Mouse (Mus musculus) ES-Bruce4 (cell line): Measurements from ENCODE around the gene Phyh. TPM values are rescaled to one million over a fixed set of nuclear protein-coding genes. Genes with fewer than 3 reads are reported as not detected.

Experiments used
- H3K27ac ChIP-seq: 2 replicates; pipeline ENCODE4 v1.5.1; 2012; ENCODE audit warnings: low read length, inconsistent platforms; ENCODE audit not compliant: insufficient read depth
- H3K27me3 ChIP-seq: 2 replicates; pipeline ENCODE4 v1.6.1; 2012; ENCODE audit warnings: mild to moderate bottlenecking, low read length, inconsistent platforms; ENCODE audit not compliant: control insufficient read depth, poor library complexity, insufficient read depth, severe bottlenecking
- H3K36me3 ChIP-seq: 2 replicates; pipeline ENCODE4 v1.6.1; 2012; ENCODE audit warnings: inconsistent platforms, mild to moderate bottlenecking, low read length, moderate library complexity; ENCODE audit not compliant: control insufficient read depth, poor library complexity, insufficient read depth, severe bottlenecking
- H3K4me1 ChIP-seq: one replicate; pipeline ENCODE4 v1.8.1; 2011; ENCODE audit warnings: low read length; ENCODE audit not compliant: control insufficient read depth, insufficient read depth
- H3K4me3 ChIP-seq: 2 replicates; pipeline ENCODE4 v1.5.1; 2011; ENCODE audit warnings: low read depth, mild to moderate bottlenecking, low read length
- H3K9ac ChIP-seq: 2 replicates; pipeline ENCODE4 v1.6.1; 2012; ENCODE audit warnings: low read depth, mild to moderate bottlenecking, inconsistent platforms; ENCODE audit not compliant: poor library complexity, severe bottlenecking
- H3K9me3 ChIP-seq: replicated peaks from 2 replicates; pipeline ENCODE4 v1.6.1; 2012; ENCODE audit warnings: mild to moderate bottlenecking, low read length, inconsistent platforms; ENCODE audit not compliant: control insufficient read depth, poor library complexity, insufficient read depth, severe bottlenecking
- CTCF ChIP-seq: IDR thresholded peaks from one replicate; pipeline ENCODE4 v1.8.1; 2011; ENCODE audit warnings: low read depth, low read length
- EP300 ChIP-seq: IDR thresholded peaks from 2 replicates; pipeline ENCODE4 v1.6.1; 2011; ENCODE audit warnings: low read depth, low read length; ENCODE audit not compliant: insufficient read depth
- POLR2A ChIP-seq: IDR thresholded peaks from one replicate; pipeline ENCODE4 v1.8.1; 2011; ENCODE audit warnings: low read length; ENCODE audit not compliant: insufficient read depth
- polyA plus RNA-seq: library from polyadenylated mRNA; stranded (reverse); fragments of >200 nt; gene quantifications from 2 replicates; pipeline ENCODE4 v1.2.4, GENCODE M21; 2011; ENCODE audit warnings: low read depth; ENCODE audit not compliant: missing spikeins, insufficient read depth, insufficient read length

Gene Phyh
- polyA plus RNA-seq, 1 experiment: 54.2 TPM

- Histone ChIP-seq H3K9me3 (no peaks in the 10 kb centered on the region; the same call in 1 of the 2 replicates), H3K4me3 (no peak within 1 kb of the TSS), H3K27me3 (no peaks in the 10 kb centered on the region), H3K36me3 (no peaks in the 10 kb centered on the region), H3K27ac (no peak within 1 kb of the TSS), H3K9ac (no peak within 1 kb of the TSS), H3K4me1 (no peaks in the 10 kb centered on the region)
- TF ChIP-seq EP300: no peak
- no peak for TF ChIP-seq CTCF
- TF ChIP-seq POLR2A: no peak
Observed at GRCm38 (mm10) chr2:4975807-4976206, 57.0 kb downstream of the Phyh start, which contains the start of gene Ucma. Gene Ucma, plus strand, starts transcription at chr2:4976122.

- H3K27ac ChIP-seq: no peak overlapping the region
- no peaks in the 10 kb centered on the region for H3K4me1 ChIP-seq
- H3K36me3 ChIP-seq: no peaks in the 10 kb centered on the region
- H3K9me3 ChIP-seq: no peaks in the 10 kb centered on the region; the same call in 1 of the 2 replicates
- H3K9ac ChIP-seq: no peak overlapping the region
- no peak overlapping the region for H3K4me3 ChIP-seq
- TF ChIP-seq EP300: no peak
- TF ChIP-seq POLR2A: no peak
- no peak for TF ChIP-seq CTCF
- H3K27me3 ChIP-seq: no peaks in the 10 kb centered on the region
Observed at GRCm38 (mm10) chr2:4978091-4978490, 59.3 kb downstream of the Phyh start.

DNA sequence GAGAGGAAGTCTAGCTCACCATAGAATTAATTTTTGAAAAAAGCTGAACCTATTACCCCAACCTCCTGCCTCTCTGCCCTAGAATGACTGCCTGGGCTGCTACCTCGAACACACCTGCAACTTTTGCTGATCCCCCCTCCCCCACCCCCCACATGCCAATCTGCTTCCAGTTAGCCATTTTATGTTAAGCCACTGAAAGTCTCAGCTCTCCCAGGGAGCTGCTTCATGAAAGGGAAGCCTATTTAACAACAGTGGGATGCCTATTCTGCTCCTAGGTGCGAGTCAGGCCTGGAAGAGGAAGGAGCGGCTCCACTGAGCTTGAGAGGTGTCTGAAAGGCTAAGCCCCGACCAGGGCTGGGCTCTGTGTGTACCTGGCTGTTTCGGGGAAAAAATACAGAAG, 65.2 kb downstream of the Phyh start:
- H3K4me3 ChIP-seq: no peak overlapping the region
- H3K9me3 ChIP-seq: no peaks in the 10 kb centered on the region
- H3K4me1 ChIP-seq: peaks cover 5% of the 10 kb centered on the region
- no peak overlapping the region for H3K27ac ChIP-seq
- H3K27me3 ChIP-seq: no peaks in the 10 kb centered on the region
- H3K36me3 ChIP-seq: no peaks in the 10 kb centered on the region
- H3K9ac ChIP-seq: no peak overlapping the region
- TF ChIP-seq CTCF (no peak), EP300 (no peak), POLR2A (no peak)

DNA sequence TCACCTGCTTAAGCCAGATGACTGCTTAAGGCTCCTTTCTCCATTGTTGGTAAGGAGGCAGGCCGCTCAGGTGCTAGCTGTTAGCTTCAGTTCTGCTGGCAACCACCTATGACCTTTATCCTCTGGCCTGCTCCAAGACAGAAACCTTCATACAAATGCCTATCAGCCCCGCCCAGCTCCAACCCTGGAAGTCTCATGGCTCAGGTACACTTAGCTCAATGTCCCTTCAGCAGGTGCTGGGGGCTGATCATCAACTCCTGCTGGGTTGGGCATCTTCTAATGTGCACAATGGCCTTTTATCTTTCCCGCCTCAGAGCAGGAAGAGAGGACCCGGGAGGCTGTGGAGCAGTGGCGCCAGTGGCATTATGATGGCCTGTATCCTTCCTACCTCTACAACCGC, 66.2 kb downstream of the Phyh start:
- no peaks in the 10 kb centered on the region for H3K9me3 ChIP-seq
- H3K4me3 ChIP-seq: no peak overlapping the region
- H3K36me3 ChIP-seq: peaks cover 2% of the 10 kb centered on the region
- H3K27me3 ChIP-seq: no peaks in the 10 kb centered on the region
- no peak for TF ChIP-seq CTCF
- 0 out of 2 replicates have a peak, but pooled peaks have one; percentile 5 for TF ChIP-seq EP300
- H3K4me1 ChIP-seq: peaks cover 5% of the 10 kb centered on the region
- H3K27ac ChIP-seq: no peak overlapping the region
- H3K9ac ChIP-seq: no peak overlapping the region

- no peaks in the 10 kb centered on the region for H3K9me3 ChIP-seq
- no peak overlapping the region for H3K27ac ChIP-seq
- no peak overlapping the region for H3K9ac ChIP-seq
- H3K4me3 ChIP-seq: no peak overlapping the region
- TF ChIP-seq POLR2A (no peak), EP300 (no peak), CTCF (no peak)
- peaks cover 5% of the 10 kb centered on the region for H3K4me1 ChIP-seq
- no peaks in the 10 kb centered on the region for H3K27me3 ChIP-seq
- H3K36me3 ChIP-seq: peaks cover 19% of the 10 kb centered on the region
Observed at GRCm38 (mm10) chr2:4986798-4987197, 68.0 kb downstream of the Phyh start.

GRCm38 (mm10) chr2:4987388-4988180, 68.8 kb downstream of the Phyh start:
- Histone ChIP-seq H3K4me3 (no peak overlapping the region), H3K27me3 (no peaks in the 10 kb centered on the region), H3K4me1 (peaks cover 5% of the 10 kb centered on the region), H3K27ac (no peak overlapping the region), H3K36me3 (peaks cover 25% of the 10 kb centered on the region), H3K9ac (no peak overlapping the region), H3K9me3 (no peaks in the 10 kb centered on the region)
- TF ChIP-seq CTCF (no peak), POLR2A (no peak), EP300 (no peak)

Other genes with a start within 250 kb of the Phyh start
- 3.7 and 5.2 TPM in 2 replicates for gene Bend7, start 201.2 kb upstream of the Phyh start, polyA plus RNA-seq
- 59.5 and 61.4 TPM in 2 replicates for gene Sephs1, start 37.5 kb upstream of the Phyh start, polyA plus RNA-seq
- gene Ucma, start 57.1 kb downstream of the Phyh start, polyA plus RNA-seq: 1.2 TPM in 1 of 2 replicates, not detected in the other
- 91.6 and 92.8 TPM in 2 replicates for gene Mcm10, start 93.8 kb downstream of the Phyh start, polyA plus RNA-seq
- gene Optn, start 145.0 kb downstream of the Phyh start, polyA plus RNA-seq: 12.4 and 13.3 TPM in 2 replicates
- gene Ccdc3, start 218.8 kb downstream of the Phyh start, polyA plus RNA-seq: 0.24 and 0.82 TPM in 2 replicates